Mouse (Mus musculus) granulocyte monocyte progenitor cell, adult 5-6 weeks (primary cell): ENCODE measurements around the gene Tex10. TPM values are rescaled to one million over a fixed set of nuclear protein-coding genes. Genes with fewer than 3 reads are reported as not detected.
A peak's percentile ranks its signal among the peaks of the same experiment; 100 is the strongest.
"Not testable (repeated sequence)": the region's sequence is repeated elsewhere in the genome, so short reads cannot be mapped to it uniquely, and the experiment has no call there.

Experiments
- ATAC-seq: replicated peaks from 2 replicates; pipeline ENCODE4 v1.8.0; 2016; ENCODE audit warnings: mild to moderate bottlenecking, moderate TSS enrichment, inconsistent platforms; ENCODE audit not compliant: poor library complexity, severe bottlenecking
- total RNA-seq, 2 experiments: library from RNA; stranded (forward) in 1 of 2; stranded (reverse) in 1 of 2; fragments of 200-712, 200-1000 nt in 1 of 2; fragments of >200 nt in 1 of 2; fragmentation: Nextera tagmentation in 1 of 2; gene quantifications; 2 replicates each; pipeline ENCODE4 v1.2.3; 2014 to 2017

Tex10 gene
- total RNA-seq, 2 experiments from 2014 or later: 40.6 to 45.3 TPM

GRCm38 (mm10) chr4:48407350-48408039 is 65.8 kb downstream of the Tex10 start:
- ATAC-seq: peak; percentile 86

- ATAC-seq: not testable (repeated sequence)
These were observed 67.4 kb downstream of the Tex10 start for GRCm38 (mm10) chr4:48405724-48406491.

GRCm38 (mm10) chr4:48403066-48403640 is 70.1 kb downstream of the Tex10 start:
- no peak for ATAC-seq

GRCm38 (mm10) chr4:48396949-48397348 is 76.3 kb downstream of the Tex10 start:
- ATAC-seq: no peak

GRCm38 (mm10) chr4:48382506-48382905 is 90.8 kb downstream of the Tex10 start:
- no peak for ATAC-seq

- ATAC-seq: no peak
These were observed 92.3 kb downstream of the Tex10 start for GRCm38 (mm10) chr4:48380940-48381339.

Other genes starting within 250 kb of the Tex10 start
- gene Erp44, start 193.9 kb downstream of the Tex10 start, total RNA-seq (2014; fragmentation: Nextera tagmentation): 73.6 and 88.3 TPM in 2 replicates
- 98.4 and 109 TPM in 2 replicates for gene Erp44, start 193.9 kb downstream of the Tex10 start, total RNA-seq (2017)
- 11.1 and 19.2 TPM in 2 replicates for gene Invs, start 193.7 kb downstream of the Tex10 start, total RNA-seq (2014; fragmentation: Nextera tagmentation)
- gene Invs, start 193.7 kb downstream of the Tex10 start, total RNA-seq (2017): 7.5 and 9.9 TPM in 2 replicates
- gene Msantd3, start 66.5 kb upstream of the Tex10 start, total RNA-seq (2014; fragmentation: Nextera tagmentation): 31.8 and 77.2 TPM in 2 replicates
- gene Msantd3, start 66.5 kb upstream of the Tex10 start, total RNA-seq (2017): 62.6 and 71.2 TPM in 2 replicates
- gene Tmeff1, start 111.7 kb upstream of the Tex10 start, total RNA-seq (2014; fragmentation: Nextera tagmentation): not detected in 2 replicates
- 1.3 and 1.9 TPM in 2 replicates for gene Tmeff1, start 111.7 kb upstream of the Tex10 start, total RNA-seq (2017)
- gene Cavin4, start 190.1 kb upstream of the Tex10 start, total RNA-seq (2014; fragmentation: Nextera tagmentation): not detected in 2 replicates
- not detected in 2 replicates for gene Cavin4, start 190.1 kb upstream of the Tex10 start, total RNA-seq (2017)